Mouse (Mus musculus): ENCODE measurements around the gene Bicdl1.

DNA sequence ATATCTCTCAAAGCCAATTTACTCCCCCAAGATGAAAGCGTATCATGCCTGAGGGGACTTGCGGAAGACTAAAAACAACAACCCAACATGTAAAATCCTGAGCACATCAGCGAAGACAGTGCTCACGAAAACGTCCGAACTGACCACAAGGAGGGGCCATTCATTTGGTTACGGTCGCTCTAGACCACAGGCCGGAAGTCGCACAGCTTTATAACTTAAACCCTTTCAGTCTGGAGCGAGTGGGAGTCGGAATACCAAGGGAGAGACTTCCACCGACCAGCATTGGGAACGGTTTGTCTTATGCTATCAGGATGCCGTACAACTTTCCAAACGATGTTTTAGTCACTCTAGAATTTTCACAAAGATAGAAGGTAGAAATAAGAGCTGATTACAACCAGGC lies 5.4 kb downstream of the Bicdl1 start:
- TF ChIP-seq CTCF (IDR thresholded peaks at IDR 0.05; ENCODE audit: control insufficient read depth, insufficient read depth, low read length) (no peak), POLR2A (IDR thresholded peaks at IDR 0.05; ENCODE audit: borderline replicate concordance, control insufficient read depth, low read depth, low read length) (no peak)
